Mouse (Mus musculus) CH12.LX (cell line): Measurements from ENCODE around the gene Ltbp2. TPM values are rescaled to one million over a fixed set of nuclear protein-coding genes. Genes with fewer than 3 reads are reported as not detected.
A peak's percentile ranks its signal among the peaks of the same experiment; 100 is the strongest.

Source experiments
- DNase-seq: peaks from one replicate; pipeline ENCODE4 v3.0.0-alpha.2; 2013; ENCODE audit errors: extremely low read depth
- H3K27ac ChIP-seq: 2 replicates; pipeline ENCODE4 v1.5.1; 2012; ENCODE audit warnings: low read depth, mild to moderate bottlenecking, control low read depth, moderate library complexity; ENCODE audit not compliant: insufficient read depth
- H3K27me3 ChIP-seq: replicated peaks from 2 replicates; pipeline ENCODE3; 2012; ENCODE audit warnings: inconsistent platforms
- H3K36me3 ChIP-seq, 2 experiments: replicated peaks in 1 of 2; 2 replicates each; pipeline versions ENCODE3 to v1.6.1; 2012; ENCODE audit warnings: inconsistent platforms in 1 of 2, low read length in 1 of 2, mild to moderate bottlenecking in 1 of 2, mixed read lengths in 1 of 2, moderate library complexity in 1 of 2; ENCODE audit not compliant: control insufficient read depth in 1 of 2, insufficient read depth in 1 of 2
- H3K4me1 ChIP-seq, 2 experiments: 2 replicates each; pipeline ENCODE4 v1.6.1; 2012; ENCODE audit warnings: inconsistent platforms in 1 of 2, moderate library complexity in 1 of 2; ENCODE audit not compliant: insufficient read depth in 2 of 2, control insufficient read depth in 1 of 2
- H3K4me2 ChIP-seq: 2 replicates; pipeline ENCODE4 v1.6.1; 2012; ENCODE audit warnings: low read depth, mild to moderate bottlenecking, control low read depth; ENCODE audit not compliant: poor library complexity, insufficient read depth, severe bottlenecking
- H3K4me3 ChIP-seq, 3 experiments: fragments of 150-350 bp in 1 of 3; sonication (generic) in 1 of 3; replicated peaks in 1 of 3; 2 replicates each; pipeline versions ENCODE3 to v1.5.1; 2011 to 2012; ENCODE audit warnings: low read depth in 2 of 3, low read length in 2 of 3, mild to moderate bottlenecking in 2 of 3, moderate library complexity in 2 of 3, control low read depth in 1 of 3, improper control_type of control experiment in 1 of 3, inconsistent platforms in 1 of 3, mixed read lengths in 1 of 3; ENCODE audit not compliant: poor library complexity in 1 of 3
- H3K79me2 ChIP-seq: replicated peaks from 2 replicates; pipeline ENCODE4 v1.6.1; 2012; ENCODE audit warnings: mild to moderate bottlenecking, moderate library complexity; ENCODE audit not compliant: control insufficient read depth, poor library complexity, insufficient read depth, severe bottlenecking; ENCODE audit errors: extremely low read depth
- H3K9ac ChIP-seq: 2 replicates; pipeline ENCODE4 v1.6.1; 2012; ENCODE audit warnings: low read depth, mild to moderate bottlenecking, control low read depth, moderate library complexity; ENCODE audit not compliant: insufficient read depth
- H3K9me3 ChIP-seq: replicated peaks from 2 replicates; pipeline ENCODE3; 2012; ENCODE audit warnings: low read length, inconsistent platforms, mixed read lengths
- CTCF ChIP-seq, 2 experiments: IDR thresholded peaks in 1 of 2; conservative IDR thresholded peaks in 1 of 2; 2 replicates each; pipeline ENCODE4 v1.5.1; 2011 to 2012; ENCODE audit warnings: low read depth in 2 of 2, low read length in 2 of 2, improper control_type of control experiment in 1 of 2, inconsistent platforms in 1 of 2, mild to moderate bottlenecking in 1 of 2, moderate library complexity in 1 of 2
- E2F4 ChIP-seq: IDR thresholded peaks from 2 replicates; pipeline ENCODE4 v1.6.1; 2011; ENCODE audit warnings: low read depth, low read length, improper control_type of control experiment; ENCODE audit not compliant: insufficient replicate concordance
- KAT2A ChIP-seq: IDR thresholded peaks from 2 replicates; pipeline ENCODE4 v1.6.1; 2012; ENCODE audit warnings: low read length, improper control_type of control experiment, inconsistent platforms; ENCODE audit not compliant: insufficient replicate concordance
- MAFK ChIP-seq: IDR thresholded peaks from 2 replicates; pipeline ENCODE4 v1.6.1; 2011; ENCODE audit warnings: low read length, improper control_type of control experiment; ENCODE audit not compliant: insufficient replicate concordance
- MAX ChIP-seq: IDR thresholded peaks from 2 replicates; pipeline ENCODE4 v1.6.1; 2011; ENCODE audit warnings: low read length, improper control_type of control experiment
- MAZ ChIP-seq: IDR thresholded peaks from 2 replicates; pipeline ENCODE4 v1.6.1; 2012; ENCODE audit warnings: low read depth, mild to moderate bottlenecking, inconsistent platforms, low read length, improper control_type of control experiment, moderate library complexity
- MYC ChIP-seq: IDR thresholded peaks from 2 replicates; pipeline ENCODE4 v1.6.1; 2011; ENCODE audit warnings: low read depth, mild to moderate bottlenecking, improper control_type of control experiment, low read length
- NELFE ChIP-seq: IDR thresholded peaks from 2 replicates; pipeline ENCODE4 v1.6.1; 2011; ENCODE audit warnings: low read depth, low read length, improper control_type of control experiment
- PAX5 ChIP-seq: IDR thresholded peaks from 2 replicates; pipeline ENCODE4 v1.6.1; 2012; ENCODE audit warnings: low read length, inconsistent platforms, mixed read lengths
- POLR2AphosphoS2 ChIP-seq: IDR thresholded peaks from 2 replicates; pipeline ENCODE4 v1.6.1; 2011; ENCODE audit warnings: low read depth, low read length, improper control_type of control experiment
- RAD21 ChIP-seq: IDR thresholded peaks from 2 replicates; pipeline ENCODE4 v1.6.1; 2011; ENCODE audit warnings: low read depth, mild to moderate bottlenecking, low read length, improper control_type of control experiment, moderate library complexity
- SIN3A ChIP-seq: IDR thresholded peaks from 2 replicates; pipeline ENCODE4 v1.6.1; 2012; ENCODE audit warnings: low read length, improper control_type of control experiment, inconsistent platforms
- SMC3 ChIP-seq: IDR thresholded peaks from 2 replicates; pipeline ENCODE4 v1.6.1; 2011; ENCODE audit warnings: low read depth, low read length, improper control_type of control experiment
- UBTF ChIP-seq: IDR thresholded peaks from 2 replicates; pipeline ENCODE4 v1.6.1; 2012; ENCODE audit warnings: low read depth, mild to moderate bottlenecking, inconsistent platforms, low read length, improper control_type of control experiment, moderate library complexity
- USF1 ChIP-seq: IDR thresholded peaks from 2 replicates; pipeline ENCODE4 v1.6.1; 2014; ENCODE audit warnings: low read depth, mild to moderate bottlenecking, inconsistent platforms, low read length, improper control_type of control experiment
- ZC3H11A ChIP-seq: IDR thresholded peaks from 2 replicates; pipeline ENCODE4 v1.6.1; 2012; ENCODE audit warnings: low read depth, mild to moderate bottlenecking, inconsistent platforms, low read length, improper control_type of control experiment
- ZMIZ1 ChIP-seq: IDR thresholded peaks from 2 replicates; pipeline ENCODE4 v1.6.1; 2012; ENCODE audit warnings: low read depth, mild to moderate bottlenecking, inconsistent platforms, low read length, improper control_type of control experiment
- ZNF384 ChIP-seq: IDR thresholded peaks from 2 replicates; pipeline ENCODE4 v1.6.1; 2012; ENCODE audit warnings: low read depth, low read length, improper control_type of control experiment, inconsistent platforms
- dilution Hi-C: fragments of 300-500 bp; cut with MboI; formaldehyde crosslinking; loops from 2 replicates; pipeline ENCODE4 v1.14.3; 2020; ENCODE audit warnings: low sequenced_read_pairs; ENCODE audit not compliant: extremely low pct_unique_long_range_greater_than_20kb, extremely low pct_ligation_motif_present
- in situ Hi-C: fragments of 300-500 bp; cut with MboI; formaldehyde crosslinking; loops from 3 replicates; pipeline ENCODE4 v1.14.3; 2019; ENCODE audit warnings: low sequenced_read_pairs, low pct_ligation_motif_present, low pct_unique_long_range_greater_than_20kb, mixed read lengths
- polyA plus RNA-seq: library from polyadenylated mRNA; unstranded; fragments of >175 nt; gene quantifications from 2 replicates; pipeline ENCODE4 v1.2.1, GENCODE M21; 2012; ENCODE audit warnings: low read depth; ENCODE audit not compliant: insufficient read length
- total RNA-seq, 2 experiments: library from RNA; depleted of rRNA; stranded (reverse); fragments of 300-350 nt in 1 of 2; fragments of >200 nt in 1 of 2; gene quantifications; 2 replicates each; pipeline ENCODE4 v1.2.3; 2012 to 2014

Gene Ltbp2
- total and polyA plus RNA-seq, 3 experiments = 0.25 to 0.97 TPM; not detected in 1

- Histone ChIP-seq H3K36me3 (no peaks in the 10 kb centered on the region), H3K27ac (no peak overlapping the region), H3K9me3 (peaks cover 7% of the 10 kb centered on the region), H3K4me1 (no peaks in the 10 kb centered on the region), H3K27me3 (peaks cover 43% of the 10 kb centered on the region), H3K4me2 (peak overlapping the region; percentile 62; the same call in 1 of the 2 replicates), H3K9ac (no peak overlapping the region), H3K4me3 (peak overlapping the region in 2 of 3 experiments; percentile 23 to 36), H3K79me2 (no peaks in the 10 kb centered on the region)
- dilution Hi-C loops (no loop called here), in situ Hi-C loops (no loop called here)
- no peak for TF ChIP-seq PAX5
- no peak for TF ChIP-seq USF1
- TF ChIP-seq MAZ = no peak
- TF ChIP-seq NELFE = no peak
- TF ChIP-seq ZC3H11A = no peak
- TF ChIP-seq SIN3A = no peak
- TF ChIP-seq MAFK = no peak
- TF ChIP-seq KAT2A = no peak
- no peak for TF ChIP-seq MYC
- TF ChIP-seq ZMIZ1 = no peak
- TF ChIP-seq UBTF = no peak
- TF ChIP-seq E2F4 = no peak
- TF ChIP-seq RAD21 = no peak
- no peak for TF ChIP-seq POLR2AphosphoS2
- TF ChIP-seq MAX = no peak
- DNase-seq = no peak
Measured at GRCm38 (mm10) chr12:84875761-84876480, 411 bp downstream of the Ltbp2 start.

DNA sequence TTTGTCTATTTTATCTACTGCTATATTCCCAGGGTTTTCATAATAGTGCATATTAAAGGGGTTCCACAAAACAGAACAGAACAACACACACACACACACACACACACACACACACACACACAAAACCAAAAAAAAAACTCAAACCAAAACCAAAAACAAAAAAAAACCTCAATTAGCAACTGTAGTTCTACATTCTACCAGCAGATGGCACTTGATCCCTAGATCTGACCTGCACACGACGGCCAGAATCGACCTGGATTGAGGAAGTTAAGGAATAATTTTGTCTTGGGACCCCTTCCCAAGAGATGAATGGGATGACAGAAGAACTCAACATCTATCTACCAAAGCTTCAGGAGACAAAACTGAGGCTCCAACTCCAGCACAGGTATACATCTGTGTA lies 2.9 kb downstream of the Ltbp2 start:
- Histone ChIP-seq H3K36me3 (no peaks in the 10 kb centered on the region), H3K4me1 (no peaks in the 10 kb centered on the region; a peak in 1 of 4 replicates), H3K27ac (no peak overlapping the region), H3K79me2 (no peaks in the 10 kb centered on the region), H3K9ac (no peak overlapping the region), H3K4me3 (no peak overlapping the region), H3K9me3 (peaks cover 7% of the 10 kb centered on the region), H3K27me3 (peaks cover 27% of the 10 kb centered on the region), H3K4me2 (peak overlapping the region; percentile 33; the same call in 1 of the 2 replicates)
- peak; percentile 48 for DNase-seq
- in situ Hi-C loops (no loop called here), dilution Hi-C loops (no loop called here)
- TF ChIP-seq ZNF384 = peak; percentile 95
- peak; percentile 75 for TF ChIP-seq SMC3
- TF ChIP-seq NELFE = no peak
- peak; percentile 76 for TF ChIP-seq RAD21
- TF ChIP-seq CTCF (conservative IDR thresholded peaks at IDR 0.05 in 1 of 2, IDR thresholded peaks at IDR 0.05 in 1 of 2; ENCODE audit: low read depth in 2 of 2, low read length in 2 of 2) = peak; percentile 62 to 78
- TF ChIP-seq KAT2A = no peak
- TF ChIP-seq ZC3H11A = peak; percentile 11; the same call in 1 of the 2 replicates
